Mouse (Mus musculus) CD4-positive, CD25-positive, alpha-beta regulatory T cell, adult 2 months (primary cell): ENCODE measurements around the gene Acad12.
"Not testable (repeated sequence)": the region's sequence is repeated elsewhere in the genome, so short reads cannot be mapped to it uniquely, and the experiment has no call there.

ENCODE experiments used
- DNase-seq: peaks from one replicate; pipeline ENCODE4 v3.0.0-alpha.2; 2012; ENCODE audit warnings: low read depth, low spot score

The Acad12 gene

DNA sequence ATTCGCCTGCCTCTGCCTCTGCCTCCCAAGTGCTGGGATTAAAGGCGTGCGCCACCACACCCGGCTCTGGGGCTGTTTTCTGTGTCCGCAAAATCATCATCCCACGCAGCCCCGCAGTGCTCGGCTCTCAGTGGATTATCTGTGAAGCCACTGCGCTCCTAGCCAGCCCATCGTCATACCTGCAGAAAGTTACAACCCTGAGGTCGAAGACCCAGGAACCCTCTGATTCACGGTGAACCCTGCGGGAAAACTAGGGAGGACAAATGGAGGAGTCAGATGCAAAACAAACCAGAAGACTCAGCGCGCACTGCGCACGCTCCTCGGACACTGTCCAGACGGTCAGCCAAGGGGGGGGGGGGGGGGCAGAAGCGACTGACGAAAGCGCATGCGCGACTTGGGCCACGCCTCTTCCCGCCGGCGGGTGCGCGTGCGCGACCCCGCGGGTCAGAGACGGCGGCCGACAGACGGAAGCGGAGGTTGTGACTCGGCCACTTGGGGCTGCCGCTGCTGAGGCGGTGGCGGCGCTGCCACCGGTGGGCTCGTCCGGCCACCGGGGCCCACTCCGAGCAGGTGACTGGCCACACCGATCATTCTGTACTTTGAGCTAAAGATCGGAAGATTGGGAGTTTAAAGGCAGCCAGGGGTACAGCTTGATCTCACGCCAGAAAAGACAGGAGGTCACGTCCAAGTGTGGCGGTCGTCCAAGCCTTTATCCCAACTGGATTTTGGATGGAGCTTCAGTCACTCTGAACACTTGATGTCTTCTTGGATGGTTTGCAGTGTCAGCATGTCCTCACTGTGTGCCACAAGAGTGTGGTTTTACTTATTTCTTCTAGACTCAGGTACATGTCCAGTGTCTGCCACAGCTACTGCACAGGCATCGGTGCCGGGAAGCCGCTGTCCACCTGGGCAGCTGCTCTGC, at the start of gene Acad12:
Gene Acad12, minus strand, starts transcription at position 347 of the 922 bp plus-strand sequence.
- DNase-seq, result peak; percentile 87

GRCm38 (mm10) chr5:121668411-121668810, 49.7 kb upstream of the Acad12 start:
- no peak for DNase-seq

DNA sequence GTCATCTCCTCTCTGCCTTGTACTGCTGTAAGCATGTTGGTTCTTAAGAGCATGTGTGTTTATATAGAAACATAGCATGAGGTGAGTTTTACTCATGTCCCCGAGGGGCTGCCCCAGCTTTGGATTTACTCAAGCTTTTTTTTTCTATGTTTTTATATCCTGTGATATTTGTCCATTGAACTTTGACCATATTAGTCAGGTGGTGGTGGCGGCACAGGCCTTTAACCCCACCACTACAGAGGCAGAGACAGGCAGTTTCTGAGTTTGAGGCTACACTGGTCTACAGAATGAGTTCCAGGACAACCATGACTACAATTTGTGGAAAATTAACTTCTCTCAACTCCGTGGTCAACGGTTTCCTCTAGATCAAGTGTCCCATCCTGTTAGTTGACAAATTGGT, 48.3 kb upstream of the Acad12 start:
- DNase-seq, result no peak

DNA sequence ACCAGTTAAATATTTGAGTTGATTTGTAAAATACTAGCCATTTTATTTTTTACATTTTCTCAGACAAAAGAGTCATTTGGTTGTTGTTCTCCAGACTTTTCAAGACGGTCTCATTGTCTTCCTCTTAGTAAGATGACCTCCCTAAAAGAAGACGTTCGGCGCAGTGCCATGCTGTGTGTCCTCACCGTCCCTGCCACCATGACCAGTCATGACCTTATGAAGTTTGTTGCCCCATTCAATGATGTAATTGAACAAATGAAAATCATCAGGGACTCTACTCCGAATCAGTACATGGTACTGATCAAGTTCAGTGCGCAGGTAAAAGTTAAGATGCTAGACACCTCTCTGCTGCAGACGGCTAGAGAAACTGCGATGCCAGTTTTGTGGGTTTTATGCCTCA, 46.2 kb upstream of the Acad12 start:
- no peak for DNase-seq

DNA sequence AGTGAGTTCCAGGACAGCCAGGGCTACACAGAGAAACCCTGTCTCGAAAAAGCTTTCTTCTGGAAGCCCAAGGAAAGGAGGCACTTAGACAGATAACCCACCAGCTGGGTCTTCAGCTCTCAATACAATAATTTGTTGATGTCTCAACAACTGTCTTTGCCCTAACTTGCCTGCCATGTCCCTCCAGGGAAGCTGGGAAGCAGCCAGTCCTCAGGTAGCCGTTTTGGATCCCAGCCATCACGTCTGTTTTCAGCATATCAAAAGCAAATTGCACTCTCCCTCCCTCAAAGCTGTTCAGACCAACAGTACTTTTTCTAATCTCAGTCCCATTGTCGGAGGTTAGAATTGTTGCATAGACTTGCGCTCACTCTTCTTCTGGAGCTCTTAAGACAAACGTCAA, 45.3 kb upstream of the Acad12 start:
- no peak for DNase-seq

GRCm38 (mm10) chr5:121663456-121663855, 44.7 kb upstream of the Acad12 start:
- DNase-seq, result no peak

- DNase-seq, result no peak
Measured at GRCm38 (mm10) chr5:121661494-121661893, 42.8 kb upstream of the Acad12 start.

- peak; percentile 58 for DNase-seq
Measured at GRCm38 (mm10) chr5:121660897-121661254, 42.1 kb upstream of the Acad12 start.

DNA sequence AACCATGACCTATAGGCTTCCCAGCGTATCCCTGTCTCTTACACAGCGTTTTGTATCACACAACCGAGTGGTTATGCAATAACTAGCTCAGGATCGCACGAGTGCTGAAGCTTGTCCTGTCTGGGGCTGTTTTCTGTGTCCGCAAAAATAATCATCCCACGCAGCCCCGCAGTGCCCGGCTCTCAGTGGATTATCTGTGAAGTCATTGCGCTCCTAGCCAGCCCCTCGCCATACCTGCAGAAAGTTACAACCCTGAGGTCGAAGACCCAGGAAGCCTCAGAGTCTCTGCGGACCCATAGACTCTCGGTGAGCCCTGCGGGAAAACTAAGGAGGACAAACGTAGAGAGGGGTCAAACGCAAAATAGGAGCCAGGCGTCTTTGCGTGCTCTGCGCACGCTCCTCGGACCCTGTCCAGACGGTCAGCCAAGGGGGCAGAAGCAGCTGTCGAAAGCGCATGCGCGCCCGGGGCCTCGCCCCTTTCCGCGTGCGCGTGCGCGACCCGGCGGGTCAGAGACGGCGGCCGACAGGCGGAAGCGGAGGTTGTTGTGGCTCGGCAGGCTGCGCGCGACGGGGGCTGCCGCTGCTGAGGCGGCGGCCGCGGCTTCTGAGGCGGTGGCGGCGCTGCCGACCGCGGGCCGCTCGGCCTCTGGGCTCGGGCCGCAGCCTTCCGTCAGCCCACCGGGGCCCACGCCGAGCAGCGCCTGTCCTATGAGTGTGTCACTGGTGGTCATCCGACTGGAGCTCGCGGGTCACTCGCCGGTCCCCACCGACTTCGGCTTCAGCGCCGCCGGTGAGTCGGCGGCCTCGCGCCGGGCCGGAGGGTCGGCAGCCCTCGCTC, 41.5 kb upstream of the Acad12 start, which contains the start of the genes Acad10 and Brap:
Gene Acad10, minus strand, starts transcription at position 456 of the 838 bp plus-strand sequence.
Gene Brap, plus strand, starts transcription at position 505 of the 838 bp plus-strand sequence.
- DNase-seq, result peak; percentile 93

DNA sequence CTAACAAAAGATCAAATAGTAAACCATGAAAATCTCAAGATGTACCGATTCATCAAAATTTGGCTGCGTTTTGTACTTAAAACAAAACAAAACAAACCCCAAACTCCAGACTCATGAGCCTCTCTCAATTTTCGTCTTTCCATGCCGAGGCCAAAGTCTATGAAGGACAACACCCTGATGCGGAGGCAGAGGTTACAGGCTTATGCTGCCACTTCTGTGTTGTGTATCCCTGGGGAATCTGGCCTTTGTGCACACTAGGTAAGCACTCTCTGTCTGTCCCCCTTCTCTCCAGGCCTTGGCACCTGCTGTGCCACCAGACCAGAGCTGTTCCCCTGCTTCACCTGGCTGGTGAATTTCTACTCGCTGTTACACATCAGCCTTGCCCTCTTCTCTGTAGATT, 38.9 kb upstream of the Acad12 start:
- DNase-seq, result not testable (repeated sequence)

GRCm38 (mm10) chr5:121656866-121657265, 38.1 kb upstream of the Acad12 start:
- DNase-seq, result not testable (repeated sequence)

DNA sequence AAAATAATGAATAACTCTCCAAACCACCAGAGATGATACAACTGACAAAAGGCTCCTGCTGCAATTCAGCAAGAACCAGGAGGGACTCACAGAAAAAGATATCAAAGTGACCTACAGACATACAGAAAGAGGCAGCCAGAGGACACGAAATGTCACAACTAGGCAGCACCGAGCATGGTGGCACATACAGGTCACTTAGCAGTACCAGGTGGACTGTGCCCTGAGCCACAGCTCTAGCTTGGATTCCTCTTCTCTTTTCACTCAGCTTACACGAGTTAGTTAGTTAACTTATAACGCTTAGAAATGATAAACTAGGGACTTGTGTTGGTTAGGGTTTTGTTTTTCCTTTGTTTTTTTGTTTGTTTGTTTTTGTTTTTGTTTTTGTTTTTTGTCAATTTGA, 35.8 kb upstream of the Acad12 start:
- no peak for DNase-seq

GRCm38 (mm10) chr5:121649134-121649533, 30.4 kb upstream of the Acad12 start:
- peak; percentile 14 for DNase-seq

DNA sequence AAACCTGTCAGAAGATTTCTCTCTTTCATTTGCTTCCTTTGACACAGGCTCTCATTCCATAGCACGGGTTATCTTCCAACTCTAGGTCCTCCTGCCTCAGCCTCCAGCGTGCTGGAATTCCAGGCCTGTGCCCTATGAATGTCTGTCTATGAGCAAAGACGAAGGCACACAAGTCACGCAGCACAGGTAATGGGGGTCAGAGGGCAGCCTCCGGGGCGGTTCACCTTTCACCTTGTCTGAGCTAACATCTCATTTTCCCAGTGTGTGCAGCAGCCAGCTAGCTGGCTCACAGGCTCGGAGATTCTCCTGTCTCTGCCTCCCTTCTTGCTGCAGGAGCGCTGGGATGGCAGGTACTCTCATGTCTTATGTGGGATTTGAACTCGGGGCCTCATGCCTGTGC, 20.9 kb upstream of the Acad12 start:
- DNase-seq, result no peak

GRCm38 (mm10) chr5:121637296-121637695, 18.6 kb upstream of the Acad12 start:
- no peak for DNase-seq

- no peak for DNase-seq
Measured at GRCm38 (mm10) chr5:121634668-121635067, 15.9 kb upstream of the Acad12 start.

- DNase-seq, result no peak
Measured at GRCm38 (mm10) chr5:121632804-121633203, 14.1 kb upstream of the Acad12 start.

GRCm38 (mm10) chr5:121631106-121631647, 12.4 kb upstream of the Acad12 start:
- not testable (repeated sequence) for DNase-seq

DNA sequence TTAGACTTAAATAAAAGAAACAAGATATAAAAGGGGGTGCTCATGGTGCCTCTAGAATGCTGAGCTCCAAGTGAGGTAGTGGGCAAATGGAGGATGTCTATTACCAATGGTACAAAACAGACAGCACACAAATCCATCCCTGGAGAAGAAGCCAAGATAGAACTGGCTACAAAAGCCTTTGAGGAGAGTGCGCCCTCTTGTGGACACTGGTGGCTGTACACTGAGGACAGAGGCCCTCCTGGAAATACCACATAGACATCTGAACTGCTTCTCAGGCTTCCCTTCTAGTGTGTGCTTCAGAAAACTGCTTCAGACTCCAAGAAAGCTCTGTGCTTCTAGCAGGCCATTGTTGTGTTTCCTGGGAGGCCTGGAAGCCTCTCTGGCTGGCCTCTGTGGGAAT, 9.1 kb upstream of the Acad12 start:
- peak; percentile 81 for DNase-seq

DNA sequence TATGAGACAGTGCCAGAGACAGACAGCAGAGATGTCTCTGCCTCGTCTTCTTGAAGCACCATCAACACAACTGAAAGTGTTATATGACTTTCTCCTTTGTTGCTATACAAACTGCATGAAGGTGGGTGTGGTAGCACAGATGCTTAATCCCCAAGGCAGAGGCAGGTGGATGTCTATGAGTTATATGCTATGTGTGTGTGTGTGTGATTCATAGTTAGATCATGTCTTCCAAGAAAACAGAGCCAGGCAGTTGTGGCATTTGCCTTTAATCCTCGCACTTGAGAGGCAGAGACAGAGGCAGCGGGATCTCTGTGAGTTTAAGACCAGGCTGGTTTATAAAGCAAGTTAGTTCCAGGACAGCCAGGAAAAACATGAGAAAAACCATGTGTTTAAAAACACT, 4.5 kb upstream of the Acad12 start:
- DNase-seq, result no peak

- no peak for DNase-seq
Measured at GRCm38 (mm10) chr5:121621102-121621501, 2.4 kb upstream of the Acad12 start.

DNA sequence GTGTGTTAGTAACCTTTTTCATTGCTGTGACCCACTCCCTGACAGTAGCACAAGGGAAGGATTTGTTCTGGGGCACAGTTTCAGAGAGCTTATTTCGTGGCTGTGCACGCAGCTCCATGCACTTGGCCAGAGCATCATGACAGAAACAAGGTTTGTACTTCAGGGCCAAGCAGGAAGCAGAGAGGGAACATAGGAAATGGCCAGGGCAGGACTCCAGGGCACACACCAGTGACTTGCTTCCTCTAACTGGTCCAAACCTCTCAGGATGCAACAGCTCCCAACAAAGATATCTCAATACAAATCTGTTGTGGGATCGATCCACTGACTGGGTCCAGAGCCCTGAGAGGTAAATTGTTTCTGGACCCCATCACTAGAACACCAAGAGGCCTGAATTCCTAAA, 3.8 kb downstream of the Acad12 start:
- DNase-seq, result not testable (repeated sequence)
